Comparison of ENCODE assay signal across 10 mouse cellular contexts in the genomic region with DNA sequence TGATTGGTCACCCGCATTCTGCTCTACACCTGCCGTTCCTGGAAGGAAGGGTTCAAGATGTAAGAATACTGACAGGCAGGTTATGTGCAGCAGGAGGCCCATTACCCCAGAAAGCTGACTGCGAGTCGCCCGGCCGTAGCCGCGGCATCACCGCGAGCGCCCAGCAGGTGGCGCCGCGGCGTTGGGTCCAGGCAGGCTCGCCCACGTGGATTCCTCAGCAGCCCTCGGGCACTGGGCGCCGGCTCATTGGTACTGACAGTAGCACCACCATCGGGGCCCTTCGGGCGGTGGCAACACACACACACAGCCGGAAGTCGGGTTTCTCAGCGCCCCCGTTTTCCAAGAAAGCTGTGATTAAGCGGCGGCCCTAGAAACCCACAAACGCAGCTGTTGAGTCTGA. TPM values are rescaled to one million over a fixed set of nuclear protein-coding genes. Genes with fewer than 3 reads are reported as not detected.
DNase-seq lines count a peak whose midpoint lies in the region; ATAC-seq and TF ChIP-seq lines count a peak whose summit lies in the region.
"Had no signal": no experiment of that assay in that cellular context is flagged by ENCODE, and none has a peak within 500 bp of the region (broad histone marks: within the 10 kb centered on the region; RNA-seq: fewer than 3 reads in every experiment).

No protein-coding gene starts in this region.

- no peak overlapping the region for H3K27ac ChIP-seq in liver, embryonic 12.5 days
- no peak overlapping the region for H3K27ac ChIP-seq in forebrain, postnatal 0 days (ENCODE audit: low read depth, low read length)
- no peak overlapping the region for H3K27ac ChIP-seq in intestine, postnatal 0 days (ENCODE audit: low read depth, low read length)
- H3K27ac ChIP-seq in midbrain, embryonic 16.5 days (ENCODE audit: low read length), result no peak overlapping the region
- H3K27ac ChIP-seq: embryonic facial prominence, embryonic 12.5 days had no signal

- H3K27me3 ChIP-seq in liver, embryonic 12.5 days (replicated peaks), result peaks cover 47% of the 10 kb centered on the region
- H3K27me3 ChIP-seq in forebrain, postnatal 0 days (ENCODE audit: insufficient read depth, low read length), result peaks cover 3% of the 10 kb centered on the region; the same call in 1 of the 2 replicates
- H3K27me3 ChIP-seq in intestine, postnatal 0 days (replicated peaks; ENCODE audit: control insufficient read depth, insufficient read depth, low read length), result peaks cover 20% of the 10 kb centered on the region
- H3K27me3 ChIP-seq in midbrain, embryonic 16.5 days (ENCODE audit: control insufficient read depth, insufficient read depth, low read depth, low read length), result peaks cover 33% of the 10 kb centered on the region

- intact Hi-C loops in left cerebral cortex, postnatal 4 days (cut with DNase I), result no loop called here

- H3K4me2 ChIP-seq in liver, embryonic 12.5 days, result no peak overlapping the region
- H3K4me2 ChIP-seq in forebrain, postnatal 0 days (ENCODE audit: low read depth), result peak overlapping the region; percentile 47
- H3K4me2 ChIP-seq in intestine, postnatal 0 days (replicated peaks; ENCODE audit: low read depth), result 0 out of 2 replicates have a peak overlapping the region, but pooled peaks have one; percentile 24
- H3K4me2 ChIP-seq in midbrain, embryonic 16.5 days (ENCODE audit: low read length), result peak overlapping the region; percentile 56
- H3K4me2 ChIP-seq: embryonic facial prominence, embryonic 12.5 days had no signal

- H3K4me3 ChIP-seq in liver, embryonic 12.5 days, result no peak overlapping the region
- peak overlapping the region; percentile 18; the same call in 1 of the 2 replicates for H3K4me3 ChIP-seq in forebrain, postnatal 0 days (ENCODE audit: low read depth, low read length)
- no peak overlapping the region for H3K4me3 ChIP-seq in intestine, postnatal 0 days (ENCODE audit: low read depth, low read length)
- peak overlapping the region; percentile 25 for H3K4me3 ChIP-seq in midbrain, embryonic 16.5 days (ENCODE audit: low read depth, low read length)
- H3K4me3 ChIP-seq: embryonic facial prominence, embryonic 12.5 days had no signal

- ATAC-seq in liver, embryonic 12.5 days, result no peak
- peak; percentile 86 for ATAC-seq in forebrain, postnatal 0 days
- ATAC-seq in intestine, postnatal 0 days, result peak; percentile 19; the same call in 1 of the 2 replicates
- ATAC-seq in midbrain, embryonic 16.5 days, result peak; percentile 70; the same call in 1 of the 2 replicates

- H3K9ac ChIP-seq in liver, embryonic 12.5 days, result no peak overlapping the region
- H3K9ac ChIP-seq in forebrain, postnatal 0 days, result no peak overlapping the region
- H3K9ac ChIP-seq in intestine, postnatal 0 days (ENCODE audit: low read depth, low read length), result no peak overlapping the region
- H3K9ac ChIP-seq in midbrain, embryonic 16.5 days (ENCODE audit: low read depth, low read length), result peak overlapping the region; percentile 27; the same call in 1 of the 2 replicates
- H3K9ac ChIP-seq: embryonic facial prominence, embryonic 12.5 days had no signal

- no peaks in the 10 kb centered on the region for H3K36me3 ChIP-seq in liver, embryonic 12.5 days
- 0 out of 2 replicates have a peak, but pooled peaks cover 2% of the 10 kb centered on the region for H3K36me3 ChIP-seq in forebrain, postnatal 0 days (ENCODE audit: insufficient read depth)
- H3K36me3 ChIP-seq in intestine, postnatal 0 days (ENCODE audit: control insufficient read depth, insufficient read depth), result no peaks in the 10 kb centered on the region
- H3K36me3 ChIP-seq in midbrain, embryonic 16.5 days (ENCODE audit: control insufficient read depth, insufficient read depth, low read length), result no peaks in the 10 kb centered on the region; the same call in 1 of the 2 replicates
- H3K36me3 ChIP-seq: embryonic facial prominence, embryonic 12.5 days had no signal

- TF ChIP-seq CTCF in forebrain, postnatal 0 days (IDR thresholded peaks at IDR 0.05; ENCODE audit: low read depth), result peak; percentile 91
- peak; percentile 92 for TF ChIP-seq CTCF in intestine, postnatal 0 days (IDR thresholded peaks at IDR 0.05; ENCODE audit: low read depth)

- WGBS in liver, embryonic 12.5 days (ENCODE audit: insufficient replicate concordance), result 3% methylated on average over 30 of the region's 30 CpGs
- WGBS in forebrain, postnatal 0 days, result 3% methylated on average over 30 of the region's 30 CpGs
- 3% methylated on average over 30 of the region's 30 CpGs for WGBS in intestine, postnatal 0 days
- 2% methylated on average over 30 of the region's 30 CpGs for whole genome bisulfite sequencing in midbrain, embryonic 16.5 days

- H3K9me3 ChIP-seq in liver, embryonic 12.5 days (replicated peaks), result no peaks in the 10 kb centered on the region
- no peaks in the 10 kb centered on the region for H3K9me3 ChIP-seq in forebrain, postnatal 0 days (ENCODE audit: low read length)
- H3K9me3 ChIP-seq in intestine, postnatal 0 days (ENCODE audit: control insufficient read depth), result no peaks in the 10 kb centered on the region
- H3K9me3 ChIP-seq in midbrain, embryonic 16.5 days (replicated peaks; ENCODE audit: control insufficient read depth, low read length, poor library complexity, severe bottlenecking), result no peaks in the 10 kb centered on the region
- H3K9me3 ChIP-seq: embryonic facial prominence, embryonic 12.5 days had no signal

- peak; percentile 57 for DNase-seq in liver
- peak; percentile 79 to 93 for DNase-seq in cerebellum, adult 18-20 months
- peak; percentile 87 for DNase-seq in forebrain, postnatal 0 days
- DNase-seq in left cerebral cortex, postnatal 4 days, result peak; percentile 84
- peak; percentile 55 to 84 for DNase-seq in spleen, postnatal 4 days (ENCODE audit: low spot score in 2 of 2)

- H3K4me1 ChIP-seq in liver, embryonic 12.5 days, result no peaks in the 10 kb centered on the region; the same call in 1 of the 2 replicates
- H3K4me1 ChIP-seq in forebrain, postnatal 0 days (ENCODE audit: insufficient read depth), result 0 out of 2 replicates have a peak, but pooled peaks cover 4% of the 10 kb centered on the region
- no peaks in the 10 kb centered on the region for H3K4me1 ChIP-seq in intestine, postnatal 0 days (replicated peaks; ENCODE audit: control insufficient read depth, insufficient read depth, low read length)
- H3K4me1 ChIP-seq in midbrain, embryonic 16.5 days (ENCODE audit: control insufficient read depth, insufficient read depth, low read length), result no peaks in the 10 kb centered on the region

RNA-seq across cellular contexts. Expression of a gene that starts 14.7 kb away (rescaled TPM):
- polyA plus RNA-seq in liver, embryonic 12.5 days (2016; fragmentation: Nextera tagmentation; extraction: Ambion mirVana), result 1.9 and 2.1 TPM in 2 replicates
- 25.2 and 28.0 TPM in 2 replicates for total RNA-seq in forebrain, postnatal 0 days (2014; rRNA removed)
- 16.4 and 20.3 TPM in 2 replicates for polyA plus RNA-seq in forebrain, postnatal 0 days (2015; fragmentation: Nextera tagmentation; extraction: Ambion mirVana)
- polyA plus RNA-seq in intestine, postnatal 0 days (2015; fragmentation: Nextera tagmentation; extraction: Ambion mirVana), result 1.1 and 1.8 TPM in 2 replicates
- total RNA-seq in left cerebral cortex, postnatal 4 days (2021), result 10 to 100 TPM; 46.3 to 50.7 TPM
- 15.2 and 15.7 TPM in 2 replicates for polyA plus RNA-seq in midbrain, embryonic 16.5 days (2015; fragmentation: Nextera tagmentation; extraction: Ambion mirVana)

RNA-seq across cellular contexts. Expression of a gene that starts 24.1 kb away (rescaled TPM):
- polyA plus RNA-seq in liver, embryonic 12.5 days (2016; fragmentation: Nextera tagmentation; extraction: Ambion mirVana), result 8.1 and 8.2 TPM in 2 replicates
- total RNA-seq in forebrain, postnatal 0 days (2014; rRNA removed), result 9.8 and 14.6 TPM in 2 replicates
- 18.4 and 20.7 TPM in 2 replicates for polyA plus RNA-seq in forebrain, postnatal 0 days (2015; fragmentation: Nextera tagmentation; extraction: Ambion mirVana)
- 18.3 and 18.8 TPM in 2 replicates for polyA plus RNA-seq in intestine, postnatal 0 days (2015; fragmentation: Nextera tagmentation; extraction: Ambion mirVana)
- 1 to 10 TPM; 7.1 to 7.4 TPM for total RNA-seq in left cerebral cortex, postnatal 4 days (2021)
- polyA plus RNA-seq in midbrain, embryonic 16.5 days (2015; fragmentation: Nextera tagmentation; extraction: Ambion mirVana), result 15.2 and 16.9 TPM in 2 replicates

RNA-seq across cellular contexts. Expression of a gene that starts 26.3 kb away (rescaled TPM):
- 2.3 and 2.9 TPM in 2 replicates for polyA plus RNA-seq in liver, embryonic 12.5 days (2016; fragmentation: Nextera tagmentation; extraction: Ambion mirVana)
- total RNA-seq in forebrain, postnatal 0 days (2014; rRNA removed), result 0.52 TPM in 1 of 2 replicates, not detected in the other
- polyA plus RNA-seq in forebrain, postnatal 0 days (2015; fragmentation: Nextera tagmentation; extraction: Ambion mirVana), result 0.31 TPM in 1 of 2 replicates, not detected in the other
- not detected in 2 replicates for polyA plus RNA-seq in intestine, postnatal 0 days (2015; fragmentation: Nextera tagmentation; extraction: Ambion mirVana)
- total RNA-seq in left cerebral cortex, postnatal 4 days (2021), result under 1 TPM; 0.58 to 0.66 TPM
- polyA plus RNA-seq in midbrain, embryonic 16.5 days (2015; fragmentation: Nextera tagmentation; extraction: Ambion mirVana), result not detected in 2 replicates
- polyA plus RNA-seq: stomach, embryonic 16.5 days had no signal

RNA-seq across cellular contexts. Expression of a gene that starts 33.2 kb away (rescaled TPM):
- polyA plus RNA-seq in liver, embryonic 12.5 days (2016; fragmentation: Nextera tagmentation; extraction: Ambion mirVana), result 11.7 and 12.1 TPM in 2 replicates
- 5.2 and 6.5 TPM in 2 replicates for total RNA-seq in forebrain, postnatal 0 days (2014; rRNA removed)
- 1.8 and 4.5 TPM in 2 replicates for polyA plus RNA-seq in forebrain, postnatal 0 days (2015; fragmentation: Nextera tagmentation; extraction: Ambion mirVana)
- polyA plus RNA-seq in intestine, postnatal 0 days (2015; fragmentation: Nextera tagmentation; extraction: Ambion mirVana), result 12.5 and 16.3 TPM in 2 replicates
- 1 to 10 TPM; 6.9 to 8.3 TPM for total RNA-seq in left cerebral cortex, postnatal 4 days (2021)
- 13.4 and 16.0 TPM in 2 replicates for polyA plus RNA-seq in midbrain, embryonic 16.5 days (2015; fragmentation: Nextera tagmentation; extraction: Ambion mirVana)

RNA-seq across cellular contexts. Expression of a gene that starts 39.3 kb away (rescaled TPM):
- polyA plus RNA-seq in liver, embryonic 12.5 days (2016; fragmentation: Nextera tagmentation; extraction: Ambion mirVana), result 24.2 and 24.5 TPM in 2 replicates
- total RNA-seq in forebrain, postnatal 0 days (2014; rRNA removed), result 70.5 and 74.1 TPM in 2 replicates
- 117 and 127 TPM in 2 replicates for polyA plus RNA-seq in forebrain, postnatal 0 days (2015; fragmentation: Nextera tagmentation; extraction: Ambion mirVana)
- polyA plus RNA-seq in intestine, postnatal 0 days (2015; fragmentation: Nextera tagmentation; extraction: Ambion mirVana), result 58.2 and 63.5 TPM in 2 replicates
- 10 to 100 TPM; 42.0 to 44.2 TPM for total RNA-seq in left cerebral cortex, postnatal 4 days (2021)
- 120 and 127 TPM in 2 replicates for polyA plus RNA-seq in midbrain, embryonic 16.5 days (2015; fragmentation: Nextera tagmentation; extraction: Ambion mirVana)

Comparison
In these comparisons a context has a peak if more than half of its experiments do, and no peak if none do; other contexts are left out.
1. H3K4me3 ChIP-seq: peak in forebrain, postnatal 0 days (single experiment) and midbrain, embryonic 16.5 days (single experiment); none in liver, embryonic 12.5 days (single experiment) and intestine, postnatal 0 days (single experiment).
2. Peak in every context shown above with its lines, with median percentiles within 50 percentile points of each other: DNase-seq.